Mouse (Mus musculus): Measurements from ENCODE around the gene Taz. TPM values are rescaled to one million over a fixed set of nuclear protein-coding genes. Genes with fewer than 3 reads are reported as not detected.

Taz gene
- polyA plus RNA-seq, 1 experiment from 2014 or later = 79.0 TPM

Small RNA genes within 50 kb of the gene (microRNA-seq; reads per million reads assigned to microRNA genes)
- gene Mir7091 = 0.83 reads per million
- not detected for gene Mir7092

Other genes starting within 250 kb of the Taz start
- not detected in 2 replicates for gene Opn1mw, start 154.4 kb upstream of the Taz start, polyA plus RNA-seq (2015; fragmentation: Nextera tagmentation; extraction: Ambion mirVana)
- gene Mecp2, start 146.5 kb upstream of the Taz start, polyA plus RNA-seq (2015; fragmentation: Nextera tagmentation; extraction: Ambion mirVana) = 9.9 and 10.8 TPM in 2 replicates
- gene Tex28, start 114.1 kb upstream of the Taz start, polyA plus RNA-seq (2015; fragmentation: Nextera tagmentation; extraction: Ambion mirVana) = not detected in 2 replicates
- gene Tktl1, start 104.7 kb upstream of the Taz start, polyA plus RNA-seq (2015; fragmentation: Nextera tagmentation; extraction: Ambion mirVana) = 0.14 TPM in 1 of 2 replicates, not detected in the other
- 77.4 and 103 TPM in 2 replicates for gene Flna, start 32.1 kb upstream of the Taz start, polyA plus RNA-seq (2015; fragmentation: Nextera tagmentation; extraction: Ambion mirVana)
- gene Emd, start 27.2 kb upstream of the Taz start, polyA plus RNA-seq (2015; fragmentation: Nextera tagmentation; extraction: Ambion mirVana) = 13.1 and 14.8 TPM in 2 replicates
- gene Rpl10, start 11.1 kb upstream of the Taz start, polyA plus RNA-seq (2015; fragmentation: Nextera tagmentation; extraction: Ambion mirVana) = 342 and 444 TPM in 2 replicates
- 4.4 and 4.7 TPM in 2 replicates for gene Dnase1l1, start 425 bp downstream of the Taz start, polyA plus RNA-seq (2015; fragmentation: Nextera tagmentation; extraction: Ambion mirVana)
- gene Atp6ap1, start 15.2 kb downstream of the Taz start, polyA plus RNA-seq (2015; fragmentation: Nextera tagmentation; extraction: Ambion mirVana) = 331 and 347 TPM in 2 replicates
- 978 and 991 TPM in 2 replicates for gene Gdi1, start 23.1 kb downstream of the Taz start, polyA plus RNA-seq (2015; fragmentation: Nextera tagmentation; extraction: Ambion mirVana)
- 61.5 and 61.7 TPM in 2 replicates for gene Fam50a, start 31.1 kb downstream of the Taz start, polyA plus RNA-seq (2015; fragmentation: Nextera tagmentation; extraction: Ambion mirVana)
- gene Plxna3, start 47.2 kb downstream of the Taz start, polyA plus RNA-seq (2015; fragmentation: Nextera tagmentation; extraction: Ambion mirVana) = 38.2 and 49.4 TPM in 2 replicates
- gene Lage3, start 71.7 kb downstream of the Taz start, polyA plus RNA-seq (2015; fragmentation: Nextera tagmentation; extraction: Ambion mirVana) = 69.7 and 78.4 TPM in 2 replicates
- gene Ubl4a, start 91.3 kb downstream of the Taz start, polyA plus RNA-seq (2015; fragmentation: Nextera tagmentation; extraction: Ambion mirVana) = 72.9 and 74.6 TPM in 2 replicates
- gene Slc10a3, start 91.4 kb downstream of the Taz start, polyA plus RNA-seq (2015; fragmentation: Nextera tagmentation; extraction: Ambion mirVana) = 7.5 and 8.2 TPM in 2 replicates
- gene Fam3a, start 111.4 kb downstream of the Taz start, polyA plus RNA-seq (2015; fragmentation: Nextera tagmentation; extraction: Ambion mirVana) = 35.5 and 37.9 TPM in 2 replicates
- 14.3 and 17.1 TPM in 2 replicates for gene Ikbkg, start 111.4 kb downstream of the Taz start, polyA plus RNA-seq (2015; fragmentation: Nextera tagmentation; extraction: Ambion mirVana)
- gene G6pdx, start 147.3 kb downstream of the Taz start, polyA plus RNA-seq (2015; fragmentation: Nextera tagmentation; extraction: Ambion mirVana) = 46.0 and 50.8 TPM in 2 replicates
- gene Gm6880, start 199.5 kb downstream of the Taz start, polyA plus RNA-seq (2015; fragmentation: Nextera tagmentation; extraction: Ambion mirVana) = not detected in 2 replicates